ENCODE assay signal across 12 mouse cellular contexts in the genomic region with DNA sequence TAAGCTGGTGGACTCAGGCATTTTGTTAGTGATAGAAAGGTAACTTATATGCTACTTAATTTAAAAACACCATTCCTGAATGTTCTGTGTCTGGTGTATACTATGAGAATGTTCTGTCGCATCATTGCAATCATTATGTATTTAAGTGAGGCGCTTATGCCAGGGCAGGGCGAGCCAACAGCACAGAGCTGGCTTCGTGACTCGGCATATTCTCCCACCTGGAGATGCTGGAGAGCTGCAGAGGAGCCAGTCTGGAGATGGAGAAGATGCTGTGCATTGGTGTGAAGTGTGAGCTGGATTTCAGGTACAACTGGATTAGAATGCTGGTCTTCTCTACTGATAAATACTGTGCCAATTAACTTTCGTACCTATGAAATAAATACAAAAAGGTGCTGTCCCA.
"Had no signal": no experiment of that assay in that cellular context is flagged by ENCODE, and none has a peak within 500 bp of the region (broad histone marks: within the 10 kb centered on the region; RNA-seq: fewer than 3 reads in every experiment).

No protein-coding gene starts in this region.

- DNase-seq: retina, postnatal 1 day; right cerebral cortex, adult 18-20 months; right cerebral cortex, postnatal 14 days; right cerebral cortex, postnatal 25 days; right cerebral cortex, postnatal 4 days; spleen, adult 18-20 months; thymus, adult 18-20 months; thymus, adult 2 months; thymus, postnatal 14 days; thymus, postnatal 25 days; thymus, postnatal 36 days; thymus, postnatal 4 days had no signal
